ENCODE assay signal across 25 mouse cellular contexts in the genomic region with DNA sequence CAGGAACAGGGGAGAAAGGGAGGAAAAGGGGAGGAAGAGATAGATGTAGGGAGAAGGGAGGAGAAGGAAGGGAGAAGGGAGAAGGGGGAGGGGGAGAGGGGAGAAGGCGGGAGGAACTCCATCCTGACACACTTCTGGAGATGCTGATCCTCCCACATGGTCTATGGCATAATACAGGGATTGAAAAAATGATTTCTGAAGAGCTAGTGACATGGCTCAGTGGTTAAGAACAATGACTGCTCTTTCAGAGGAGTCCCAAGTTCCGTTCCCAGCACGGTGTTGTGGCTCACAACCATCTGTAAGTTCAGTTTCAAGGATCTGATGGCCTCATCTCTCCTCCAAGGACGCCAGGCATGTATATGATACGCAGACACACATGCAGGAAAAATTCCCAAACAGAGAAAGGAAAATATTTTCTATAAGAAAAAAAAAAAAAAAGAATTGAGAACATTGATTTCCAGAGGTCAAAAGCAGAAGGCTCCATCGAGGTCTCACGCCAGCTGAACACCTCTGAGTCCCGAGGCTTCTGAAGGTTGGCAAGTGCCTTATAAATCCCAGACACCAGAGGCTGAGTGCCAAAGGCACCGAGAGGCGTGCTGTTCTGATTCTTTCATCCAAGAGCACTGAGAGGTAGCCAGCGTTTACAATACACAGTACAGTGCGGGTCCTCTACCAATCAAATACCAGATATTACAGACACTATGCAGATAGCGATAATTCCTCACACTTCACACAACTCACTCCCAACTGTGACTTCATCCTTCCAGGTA. TPM values are rescaled to one million over a fixed set of nuclear protein-coding genes. Genes with fewer than 3 reads are reported as not detected.
DNase-seq lines count a peak whose midpoint lies in the region; ATAC-seq and TF ChIP-seq lines count a peak whose summit lies in the region.
"Had no signal": no experiment of that assay in that cellular context is flagged by ENCODE, and none has a peak within 500 bp of the region (broad histone marks: within the 10 kb centered on the region; RNA-seq: fewer than 3 reads in every experiment).

No protein-coding gene starts in this region.

- no peak overlapping the region for H3K4me3 ChIP-seq in forebrain, embryonic 14.5 days (ENCODE audit: low read depth, low read length)
- no peak overlapping the region for H3K4me3 ChIP-seq in forebrain, postnatal 0 days (ENCODE audit: low read depth, low read length)
- peak overlapping the region; percentile 44 for H3K4me3 ChIP-seq in spleen, adult 2 months (ENCODE audit: extremely low read depth, insufficient read depth, insufficient read length)
- H3K4me3 ChIP-seq in midbrain, embryonic 15.5 days = no peak overlapping the region
- H3K4me3 ChIP-seq: embryonic facial prominence, embryonic 10.5 days; liver, embryonic 15.5 days; stomach, embryonic 15.5 days had no signal

- ATAC-seq in forebrain, embryonic 14.5 days = no peak
- ATAC-seq in forebrain, postnatal 0 days = no peak
- ATAC-seq in midbrain, embryonic 15.5 days (replicated peaks) = no peak
- ATAC-seq: hindbrain, embryonic 16.5 days; intestine, postnatal 0 days; lung, postnatal 0 days had no signal

- H3K4me1 ChIP-seq in forebrain, embryonic 14.5 days (ENCODE audit: control insufficient read depth, insufficient read depth, low read length) = no peaks in the 10 kb centered on the region
- no peaks in the 10 kb centered on the region for H3K4me1 ChIP-seq in forebrain, postnatal 0 days (ENCODE audit: insufficient read depth)
- peaks cover 18% of the 10 kb centered on the region; the same call in 1 of the 2 replicates for H3K4me1 ChIP-seq in spleen, adult 2 months (ENCODE audit: control insufficient read depth, insufficient read depth, insufficient read length)
- H3K4me1 ChIP-seq in midbrain, embryonic 15.5 days = no peaks in the 10 kb centered on the region
- H3K4me1 ChIP-seq: embryonic facial prominence, embryonic 10.5 days; liver, embryonic 15.5 days; stomach, embryonic 15.5 days had no signal

- H3K9me3 ChIP-seq in forebrain, embryonic 14.5 days (replicated peaks; ENCODE audit: control insufficient read depth, low read length) = no peaks in the 10 kb centered on the region
- no peaks in the 10 kb centered on the region for H3K9me3 ChIP-seq in forebrain, postnatal 0 days (ENCODE audit: low read length)
- H3K9me3 ChIP-seq in midbrain, embryonic 15.5 days = no peaks in the 10 kb centered on the region
- H3K9me3 ChIP-seq: embryonic facial prominence, embryonic 10.5 days; liver, embryonic 15.5 days; stomach, embryonic 15.5 days had no signal

- no peak overlapping the region for H3K4me2 ChIP-seq in forebrain, embryonic 14.5 days (ENCODE audit: low read length)
- H3K4me2 ChIP-seq in forebrain, postnatal 0 days (ENCODE audit: low read depth) = no peak overlapping the region
- H3K4me2 ChIP-seq in midbrain, embryonic 15.5 days = no peak overlapping the region
- H3K4me2 ChIP-seq: liver, embryonic 15.5 days; stomach, embryonic 15.5 days had no signal

- no peak for TF ChIP-seq POLR2A in spleen, adult 2 months (IDR thresholded peaks at IDR 0.05; ENCODE audit: low read depth, low read length)

- no peak overlapping the region for H3K9ac ChIP-seq in forebrain, embryonic 14.5 days (ENCODE audit: low read length)
- no peak overlapping the region for H3K9ac ChIP-seq in forebrain, postnatal 0 days
- H3K9ac ChIP-seq in midbrain, embryonic 15.5 days = no peak overlapping the region
- H3K9ac ChIP-seq: liver, embryonic 15.5 days; stomach, embryonic 15.5 days had no signal

- WGBS in forebrain, embryonic 14.5 days = 69% methylated on average over 13 of the region's 13 CpGs
- WGBS in forebrain, postnatal 0 days = 53% methylated on average over 13 of the region's 13 CpGs
- 68% methylated on average over 13 of the region's 13 CpGs for WGBS in spleen, adult 2 months
- WGBS in midbrain, embryonic 15.5 days = 68% methylated on average over 13 of the region's 13 CpGs

- H3K36me3 ChIP-seq in forebrain, embryonic 14.5 days (ENCODE audit: control insufficient read depth, insufficient read depth, low read length) = no peaks in the 10 kb centered on the region
- no peaks in the 10 kb centered on the region for H3K36me3 ChIP-seq in forebrain, postnatal 0 days (ENCODE audit: insufficient read depth)
- H3K36me3 ChIP-seq in spleen, adult 2 months (ENCODE audit: control insufficient read depth, insufficient read depth, low read length) = no peaks in the 10 kb centered on the region
- no peaks in the 10 kb centered on the region for H3K36me3 ChIP-seq in midbrain, embryonic 15.5 days (replicated peaks)
- H3K36me3 ChIP-seq: embryonic facial prominence, embryonic 10.5 days; liver, embryonic 15.5 days; stomach, embryonic 15.5 days had no signal

- no peak for TF ChIP-seq CTCF in forebrain, postnatal 0 days (IDR thresholded peaks at IDR 0.05; ENCODE audit: low read depth)
- no peak for TF ChIP-seq CTCF in spleen, adult 2 months (IDR thresholded peaks at IDR 0.05; ENCODE audit: extremely low read depth, insufficient read depth, insufficient read length, insufficient replicate concordance)

- peak; percentile 15 for DNase-seq in forebrain, embryonic 14.5 days (ENCODE audit: low spot score)
- DNase-seq in forebrain, postnatal 0 days = no peak
- no peak for DNase-seq in spleen, adult 2 months (ENCODE audit: low read depth in 1 of 2, low spot score in 2 of 2)
- DNase-seq in spleen, postnatal 10 days (ENCODE audit: low spot score in 2 of 2) = no peak
- peak; percentile 56 to 67 for DNase-seq in cerebellum, postnatal 25 days
- no peak for DNase-seq in right cerebral cortex, postnatal 25 days
- DNase-seq: gastrocnemius, postnatal 14 days; heart, postnatal 4 days; kidney, postnatal 10 days; midbrain, embryonic 14.5 days; right cerebral cortex, adult 18-20 months; thymus, adult 18-20 months; thymus, postnatal 4 days had no signal

- no peak overlapping the region for H3K27ac ChIP-seq in forebrain, embryonic 14.5 days (ENCODE audit: low read depth, low read length)
- H3K27ac ChIP-seq in forebrain, postnatal 0 days (ENCODE audit: low read depth, low read length) = no peak overlapping the region
- H3K27ac ChIP-seq in spleen, adult 2 months (ENCODE audit: insufficient read depth, low read length) = peak overlapping the region; percentile 92
- H3K27ac ChIP-seq in midbrain, embryonic 15.5 days = no peak overlapping the region
- H3K27ac ChIP-seq: embryonic facial prominence, embryonic 10.5 days; liver, embryonic 15.5 days; stomach, embryonic 15.5 days had no signal

- H3K27me3 ChIP-seq in forebrain, embryonic 14.5 days (replicated peaks; ENCODE audit: control insufficient read depth, insufficient read depth, low read length) = no peaks in the 10 kb centered on the region
- H3K27me3 ChIP-seq in forebrain, postnatal 0 days (ENCODE audit: insufficient read depth, low read length) = no peaks in the 10 kb centered on the region
- H3K27me3 ChIP-seq in spleen, adult 2 months (ENCODE audit: control insufficient read depth, insufficient read depth, low read length) = no peaks in the 10 kb centered on the region
- no peaks in the 10 kb centered on the region for H3K27me3 ChIP-seq in midbrain, embryonic 15.5 days (replicated peaks)
- H3K27me3 ChIP-seq: liver, embryonic 15.5 days; stomach, embryonic 15.5 days had no signal

RNA-seq across cellular contexts. Expression of gene Scimp, which starts 0.7 kb away (rescaled TPM):
- not detected in 2 replicates for polyA plus RNA-seq in forebrain, embryonic 14.5 days (2014; fragmentation: Nextera tagmentation; extraction: Ambion mirVana)
- total RNA-seq in forebrain, postnatal 0 days (2014; rRNA removed) = not detected in 2 replicates
- polyA plus RNA-seq in forebrain, postnatal 0 days (2015; fragmentation: Nextera tagmentation; extraction: Ambion mirVana) = 0.15 TPM in 1 of 2 replicates, not detected in the other
- polyA plus RNA-seq in spleen, adult 2 months (2012; rRNA removed) = 6.8 and 7.6 TPM in 2 replicates
- polyA plus RNA-seq in midbrain, embryonic 15.5 days (2015; fragmentation: Nextera tagmentation; extraction: Ambion mirVana) = not detected in 2 replicates
- total RNA-seq: common myeloid progenitor, adult 5-6 weeks; heart, postnatal 4 days; layer of hippocampus, adult 18-20 months; layer of hippocampus, postnatal 25 days; left cerebral cortex, postnatal 14 days had no signal
- polyA plus RNA-seq: embryonic facial prominence, embryonic 10.5 days; forebrain, embryonic 11.5 days had no signal

RNA-seq across cellular contexts. Expression of gene Rabep1, which starts 32.9 kb away (rescaled TPM):
- 50.3 and 62.7 TPM in 2 replicates for polyA plus RNA-seq in forebrain, embryonic 14.5 days (2014; fragmentation: Nextera tagmentation; extraction: Ambion mirVana)
- 107 and 109 TPM in 2 replicates for total RNA-seq in forebrain, postnatal 0 days (2014; rRNA removed)
- polyA plus RNA-seq in forebrain, postnatal 0 days (2015; fragmentation: Nextera tagmentation; extraction: Ambion mirVana) = 81.5 and 103 TPM in 2 replicates
- polyA plus RNA-seq in spleen, adult 2 months (2012; rRNA removed) = 2.3 TPM in 2 replicates
- polyA plus RNA-seq in midbrain, embryonic 15.5 days (2015; fragmentation: Nextera tagmentation; extraction: Ambion mirVana) = 85.6 and 93.1 TPM in 2 replicates

RNA-seq across cellular contexts. Expression of gene Zfp3, which starts 47.6 kb away (rescaled TPM):
- 14.9 and 16.2 TPM in 2 replicates for polyA plus RNA-seq in forebrain, embryonic 14.5 days (2014; fragmentation: Nextera tagmentation; extraction: Ambion mirVana)
- 13.4 and 14.8 TPM in 2 replicates for total RNA-seq in forebrain, postnatal 0 days (2014; rRNA removed)
- 13.5 and 15.1 TPM in 2 replicates for polyA plus RNA-seq in forebrain, postnatal 0 days (2015; fragmentation: Nextera tagmentation; extraction: Ambion mirVana)
- 1.2 and 1.4 TPM in 2 replicates for polyA plus RNA-seq in spleen, adult 2 months (2012; rRNA removed)
- polyA plus RNA-seq in midbrain, embryonic 15.5 days (2015; fragmentation: Nextera tagmentation; extraction: Ambion mirVana) = 16.7 and 16.8 TPM in 2 replicates

Comparison
In these comparisons a context has a peak if more than half of its experiments do, and no peak if none do; other contexts are left out.
1. DNase-seq: peak in forebrain, embryonic 14.5 days (single experiment) and cerebellum, postnatal 25 days (2 of 2); none in forebrain, postnatal 0 days (single experiment), spleen, adult 2 months (0 of 2), spleen, postnatal 10 days (0 of 2) and right cerebral cortex, postnatal 25 days (single experiment).
2. RNA of gene Rabep1, which starts 32.9 kb away (polyA plus RNA-seq): 81.5 to 103 TPM in forebrain, postnatal 0 days, 85.6 to 93.1 TPM in midbrain, embryonic 15.5 days and 50.3 to 62.7 TPM in forebrain, embryonic 14.5 days; 2.3 TPM in spleen, adult 2 months; every median in the first group is over 10 times any median in the second.